Mouse (Mus musculus) T-helper 17 cell (primary cell): ENCODE data around the gene Tex50.

Experiments
- in situ Hi-C, 2 experiments: fragments of 300-600 bp; cut with MboI, MseI; formaldehyde crosslinking; loops; 1 replicate in 1 of 2; 2 replicates in 1 of 2; pipeline ENCODE4 v1.15.1; 2025; ENCODE audit warnings: high pct_unique_total_duplicates in 2 of 2

Tex50 gene

DNA sequence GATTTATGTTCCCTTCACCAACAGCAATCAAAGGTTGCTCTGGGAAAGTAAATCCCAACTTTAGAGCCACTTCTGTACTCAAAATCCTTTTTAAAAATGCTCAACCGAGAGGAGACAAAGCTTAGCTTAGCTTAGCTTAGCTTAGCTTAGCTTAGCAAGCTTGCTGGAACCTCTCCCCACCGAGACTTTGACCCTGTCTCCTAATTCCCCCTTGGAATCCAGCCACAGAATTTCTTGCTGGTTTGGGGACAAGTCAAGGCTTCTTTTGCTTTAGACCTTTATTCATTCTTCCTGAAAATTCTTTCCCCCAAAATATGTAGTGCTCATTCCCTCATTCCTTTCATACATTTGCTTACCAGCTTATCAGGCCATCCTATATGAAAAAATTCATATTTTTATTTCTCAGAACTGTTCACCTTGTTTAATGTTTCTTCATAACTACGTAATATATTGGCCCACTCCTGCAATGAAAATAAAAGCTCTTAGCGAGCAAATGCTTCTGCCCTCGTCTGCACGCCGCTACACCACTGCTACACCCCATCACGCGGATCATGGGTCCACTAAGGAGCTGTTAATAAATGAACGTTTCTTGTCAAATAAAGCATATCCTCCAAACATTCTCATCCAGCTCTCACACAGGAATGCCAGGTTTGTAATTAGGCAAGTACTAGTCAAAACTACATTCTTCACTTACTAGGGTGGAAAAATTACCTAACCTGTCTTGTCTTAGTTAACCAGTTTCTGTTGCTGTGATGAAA is 36.3 kb downstream of the Tex50 start:
- in situ Hi-C loops = no loop called here

DNA sequence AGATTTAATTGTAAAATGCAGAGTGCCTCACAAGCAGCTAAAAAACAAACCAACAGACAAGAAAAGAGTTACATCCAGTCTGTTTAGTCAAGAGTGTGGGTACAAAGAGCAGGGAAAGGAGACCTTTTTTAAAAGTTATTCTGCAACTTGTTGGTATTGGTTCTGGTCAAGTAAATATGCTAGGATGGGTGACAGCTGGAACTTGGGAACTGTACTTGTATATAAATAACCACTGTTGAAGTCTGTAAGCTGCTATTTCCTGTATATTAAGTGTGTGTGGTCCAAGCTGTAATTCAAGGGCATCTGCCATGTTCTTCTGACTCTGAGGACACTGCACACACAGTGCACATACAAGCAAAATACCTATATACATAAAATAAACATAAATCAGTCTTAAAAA is 44.5 kb downstream of the Tex50 start:
- in situ Hi-C loops = no loop called here

DNA sequence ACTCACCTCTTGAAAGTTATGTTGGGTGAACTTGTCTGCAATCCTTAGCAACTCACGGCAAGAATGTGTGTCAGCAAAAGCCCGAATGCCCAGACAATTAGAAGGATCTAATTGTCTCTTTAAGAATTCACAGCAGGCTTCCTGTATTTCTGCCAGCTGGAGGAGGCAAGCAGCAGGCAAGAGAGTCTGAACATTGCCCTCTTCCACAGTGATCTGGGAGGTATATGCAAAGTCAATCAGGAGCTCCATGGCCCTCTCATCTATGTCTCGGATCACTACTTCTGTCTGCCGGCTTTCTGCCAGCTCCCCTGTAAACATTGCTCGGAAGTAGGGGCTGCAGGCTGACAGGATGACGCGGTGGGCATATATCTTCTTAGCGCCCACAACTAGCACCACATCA is 49.9 kb downstream of the Tex50 start:
- in situ Hi-C loops = no loop called here
